Mouse (Mus musculus): ENCODE measurements at regions not wholly inside any gene's neighbourhood (a gene's known extent, or its start where the extent isn't known, plus 50 kb on each side); places are given as distances from the start of the nearest gene placed in this dataset.

GRCm38 (mm10) chr4:125266212-125266611, 138.6 kb upstream of the Zc3h12a start:
- no peaks in the 10 kb centered on the region for H3K79me2 ChIP-seq (ENCODE audit: control insufficient read depth, insufficient read depth, low read length, poor library complexity)
- no peak overlapping the region for H3K4me3 ChIP-seq (ENCODE audit: control insufficient read depth in 1 of 2, insufficient read depth in 1 of 2, low read depth in 2 of 2, low read length in 2 of 2)
- H3K9me3 ChIP-seq (replicated peaks; ENCODE audit: insufficient read depth, low read length) = no peaks in the 10 kb centered on the region
- no peaks in the 10 kb centered on the region for H3K27me3 ChIP-seq (ENCODE audit: control insufficient read depth in 1 of 2, insufficient read depth in 2 of 2, low read length in 2 of 2)
- no peaks in the 10 kb centered on the region for H3K4me1 ChIP-seq (ENCODE audit: control insufficient read depth in 1 of 2, insufficient read depth in 2 of 2, low read length in 2 of 2)
- no peak for DNase-seq (ENCODE audit: low read depth, low spot score)
- no peak for TF ChIP-seq ETS1 (IDR thresholded peaks at IDR 0.05; ENCODE audit: low read depth, low read length)
- no peak for TF ChIP-seq JUND (IDR thresholded peaks at IDR 0.05; ENCODE audit: low read depth, low read length)
- TF ChIP-seq ZMIZ1 (IDR thresholded peaks at IDR 0.05; ENCODE audit: low read depth, low read length) = no peak
- TF ChIP-seq SMC3 (IDR thresholded peaks at IDR 0.05; ENCODE audit: low read depth, low read length) = no peak
- TF ChIP-seq E2F4 (IDR thresholded peaks at IDR 0.05; ENCODE audit: borderline replicate concordance, low read depth, low read length) = no peak
- no peak for TF ChIP-seq NRF1 (IDR thresholded peaks at IDR 0.05; ENCODE audit: insufficient read depth, low read depth, low read length, poor library complexity, severe bottlenecking)
- TF ChIP-seq CHD1 (IDR thresholded peaks at IDR 0.05; ENCODE audit: low read depth, low read length) = no peak
- no peak for TF ChIP-seq GABPA (IDR thresholded peaks at IDR 0.05; ENCODE audit: low read depth, low read length)
- TF ChIP-seq CHD2 (IDR thresholded peaks at IDR 0.05; ENCODE audit: low read length) = no peak
- TF ChIP-seq EP300 (IDR thresholded peaks at IDR 0.05; ENCODE audit: low read depth in 1 of 2, low read length in 2 of 2) = no peak
- no peak for TF ChIP-seq MYB (IDR thresholded peaks at IDR 0.05; ENCODE audit: low read depth, low read length)
- no peak for TF ChIP-seq KAT2A (conservative IDR thresholded peaks at IDR 0.05; ENCODE audit: low read depth, low read length)
- TF ChIP-seq HCFC1 (IDR thresholded peaks at IDR 0.05; ENCODE audit: low read depth, low read length) = no peak
- no peak for TF ChIP-seq POLR2AphosphoS2 (IDR thresholded peaks at IDR 0.05; ENCODE audit: low read length)
- H3K27ac ChIP-seq (ENCODE audit: control insufficient read depth, low read depth, low read length) = no peak overlapping the region
- no peak overlapping the region for H3K9ac ChIP-seq (ENCODE audit: control insufficient read depth, low read depth, low read length, poor library complexity, severe bottlenecking)
- H3K36me3 ChIP-seq (ENCODE audit: control insufficient read depth in 1 of 2, insufficient read depth in 2 of 2, low read length in 2 of 2) = no peaks in the 10 kb centered on the region

GRCm38 (mm10) chr4:125265575-125265974, 137.9 kb upstream of the Zc3h12a start:
- H3K36me3 ChIP-seq (ENCODE audit: control insufficient read depth in 1 of 2, insufficient read depth in 2 of 2, low read length in 2 of 2) = no peaks in the 10 kb centered on the region
- no peaks in the 10 kb centered on the region for H3K9me3 ChIP-seq (replicated peaks; ENCODE audit: insufficient read depth, low read length)
- no peak for TF ChIP-seq UBTF (IDR thresholded peaks at IDR 0.05; ENCODE audit: borderline replicate concordance, insufficient read depth, low read depth, low read length)
- TF ChIP-seq CTCF (IDR thresholded peaks at IDR 0.05 in 2 of 3, conservative IDR thresholded peaks at IDR 0.05 in 1 of 3; ENCODE audit: control insufficient read depth in 1 of 3, insufficient read depth in 1 of 3, low read depth in 2 of 3, low read length in 3 of 3, poor library complexity in 1 of 3, severe bottlenecking in 1 of 3) = peak in 2 of 3 experiments; percentile 29 to 35; a peak in 3 of 6 replicates
- DNase-seq (ENCODE audit: low read depth, low spot score) = no peak
- no peak overlapping the region for H3K27ac ChIP-seq (ENCODE audit: control insufficient read depth, low read depth, low read length)
- no peaks in the 10 kb centered on the region for H3K79me2 ChIP-seq (ENCODE audit: control insufficient read depth, insufficient read depth, low read length, poor library complexity)
- no peaks in the 10 kb centered on the region for H3K4me1 ChIP-seq (ENCODE audit: control insufficient read depth in 1 of 2, insufficient read depth in 2 of 2, low read length in 2 of 2)
- no peaks in the 10 kb centered on the region for H3K27me3 ChIP-seq (ENCODE audit: control insufficient read depth in 1 of 2, insufficient read depth in 2 of 2, low read length in 2 of 2)
- H3K4me3 ChIP-seq (ENCODE audit: control insufficient read depth in 1 of 2, insufficient read depth in 1 of 2, low read depth in 2 of 2, low read length in 2 of 2) = no peak overlapping the region
- no peak overlapping the region for H3K9ac ChIP-seq (ENCODE audit: control insufficient read depth, low read depth, low read length, poor library complexity, severe bottlenecking)

- no peak for DNase-seq (ENCODE audit: low read depth, low spot score)
- H3K27ac ChIP-seq (ENCODE audit: control insufficient read depth, low read depth, low read length) = no peak overlapping the region
- no peaks in the 10 kb centered on the region for H3K4me1 ChIP-seq (ENCODE audit: control insufficient read depth in 1 of 2, insufficient read depth in 2 of 2, low read length in 2 of 2)
- no peaks in the 10 kb centered on the region for H3K36me3 ChIP-seq (ENCODE audit: control insufficient read depth in 1 of 2, insufficient read depth in 2 of 2, low read length in 2 of 2)
- H3K9ac ChIP-seq (ENCODE audit: control insufficient read depth, low read depth, low read length, poor library complexity, severe bottlenecking) = no peak overlapping the region
- H3K27me3 ChIP-seq (ENCODE audit: control insufficient read depth in 1 of 2, insufficient read depth in 2 of 2, low read length in 2 of 2) = no peaks in the 10 kb centered on the region
- no peaks in the 10 kb centered on the region for H3K79me2 ChIP-seq (ENCODE audit: control insufficient read depth, insufficient read depth, low read length, poor library complexity)
- TF ChIP-seq MYB (IDR thresholded peaks at IDR 0.05; ENCODE audit: low read depth, low read length) (no peak), POLR2AphosphoS5 (IDR thresholded peaks at IDR 0.05; ENCODE audit: borderline replicate concordance, low read depth, low read length) (no peak), NRF1 (IDR thresholded peaks at IDR 0.05; ENCODE audit: insufficient read depth, low read depth, low read length, poor library complexity, severe bottlenecking) (no peak), SMC3 (IDR thresholded peaks at IDR 0.05; ENCODE audit: low read depth, low read length) (no peak), MEF2A (IDR thresholded peaks at IDR 0.05; ENCODE audit: extremely low read depth, insufficient replicate concordance, low read depth, low read length, poor library complexity, severe bottlenecking) (no peak), NELFE (IDR thresholded peaks at IDR 0.05; ENCODE audit: low read depth, low read length) (no peak), HCFC1 (IDR thresholded peaks at IDR 0.05; ENCODE audit: low read depth, low read length) (no peak), TBP (IDR thresholded peaks at IDR 0.05; ENCODE audit: low read depth, low read length) (no peak), MAX (IDR thresholded peaks at IDR 0.05; ENCODE audit: low read length) (no peak), POLR2A (IDR thresholded peaks at IDR 0.05; ENCODE audit: control insufficient read depth in 1 of 2, insufficient read depth in 1 of 2, low read depth in 1 of 2, low read length in 2 of 2, poor library complexity in 1 of 2) (no peak)
- H3K9me3 ChIP-seq (replicated peaks; ENCODE audit: insufficient read depth, low read length) = no peaks in the 10 kb centered on the region
- H3K4me3 ChIP-seq (ENCODE audit: control insufficient read depth in 1 of 2, insufficient read depth in 1 of 2, low read depth in 2 of 2, low read length in 2 of 2) = no peak overlapping the region
Observed at GRCm38 (mm10) chr4:125265065-125265464, 137.4 kb upstream of the Zc3h12a start.
